Mouse (Mus musculus) forelimb bud, embryonic 11.5 days (tissue): ENCODE results near the gene Pttg1.

ENCODE experiments used
- DNase-seq: peaks from one replicate; pipeline ENCODE4 v3.0.0-alpha.2; 2012; ENCODE audit warnings: low read depth, low spot score

The Pttg1 gene

DNA sequence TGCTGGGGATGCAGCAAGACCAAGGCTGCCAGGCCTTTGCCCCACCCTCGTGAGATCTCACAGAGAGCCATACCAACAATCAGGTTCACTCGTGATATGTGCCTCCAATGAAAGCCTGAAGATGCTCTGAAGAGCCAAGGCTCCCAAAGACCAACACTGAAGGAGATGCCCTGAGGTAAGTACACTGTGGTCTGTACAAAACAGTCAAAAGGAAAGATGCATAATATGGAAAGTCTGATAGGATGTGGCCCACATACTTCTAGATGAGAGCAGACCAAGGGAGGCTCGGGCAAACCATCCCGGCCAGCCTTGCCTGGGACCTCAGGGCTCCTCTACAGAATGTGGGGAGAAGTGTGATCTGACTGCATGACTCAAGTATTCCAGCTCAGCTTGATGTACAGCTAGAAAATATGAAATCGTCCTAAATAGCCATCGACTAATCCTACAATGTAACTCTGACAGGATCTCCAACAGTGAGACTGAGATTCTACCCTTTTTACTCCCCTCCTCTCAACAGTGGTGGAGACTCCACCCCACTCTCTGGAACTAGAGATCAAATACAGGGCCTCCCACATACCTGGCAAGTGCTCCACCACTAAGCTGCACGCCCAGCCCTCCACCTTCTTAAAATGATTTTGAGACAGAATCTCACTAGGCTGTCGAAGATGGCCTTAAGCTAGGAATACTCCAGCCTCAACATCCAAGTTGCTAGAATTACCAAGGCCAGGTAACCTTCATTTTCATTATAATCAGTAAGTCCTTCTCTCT lies 48.8 kb downstream of the Pttg1 start:
- no peak for DNase-seq

- no peak for DNase-seq
These were observed 49.5 kb downstream of the Pttg1 start for GRCm38 (mm10) chr11:43376598-43376997.

- DNase-seq, result no peak
These were observed 51.1 kb downstream of the Pttg1 start for GRCm38 (mm10) chr11:43374956-43375355.

DNA sequence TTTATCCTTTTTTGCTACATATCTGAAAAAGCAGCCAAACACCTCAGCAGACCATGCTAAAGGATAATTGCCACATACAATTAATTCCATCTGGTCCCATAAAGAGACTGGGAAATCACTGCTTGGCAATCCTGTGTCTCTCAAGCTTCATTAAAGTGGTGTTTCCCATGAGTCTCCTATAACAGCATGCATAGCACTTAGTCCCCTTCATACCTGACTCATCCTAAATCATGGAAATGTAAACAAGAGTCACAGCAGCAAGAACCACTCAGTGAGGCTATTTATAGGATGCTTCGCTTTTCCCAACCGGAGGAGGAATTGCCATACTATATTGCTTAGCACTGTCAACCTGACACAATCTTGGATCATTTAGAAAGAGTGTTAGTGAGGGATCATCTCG lies 52.7 kb downstream of the Pttg1 start:
- DNase-seq, result no peak

GRCm38 (mm10) chr11:43371807-43372206 lies 54.2 kb downstream of the Pttg1 start:
- DNase-seq, result no peak
